Mouse (Mus musculus): ENCODE measurements around the gene Mpig6b.
"Not testable (repeated sequence)": the region's sequence is repeated elsewhere in the genome, so short reads cannot be mapped to it uniquely, and the experiment has no call there.

Gene Mpig6b

GRCm38 (mm10) chr17:35039121-35039873 lies 26.7 kb downstream of the Mpig6b start:
- peak in 1 of 2 experiments; percentile 45 for DNase-seq (ENCODE audit: low spot score in 2 of 2)

DNA sequence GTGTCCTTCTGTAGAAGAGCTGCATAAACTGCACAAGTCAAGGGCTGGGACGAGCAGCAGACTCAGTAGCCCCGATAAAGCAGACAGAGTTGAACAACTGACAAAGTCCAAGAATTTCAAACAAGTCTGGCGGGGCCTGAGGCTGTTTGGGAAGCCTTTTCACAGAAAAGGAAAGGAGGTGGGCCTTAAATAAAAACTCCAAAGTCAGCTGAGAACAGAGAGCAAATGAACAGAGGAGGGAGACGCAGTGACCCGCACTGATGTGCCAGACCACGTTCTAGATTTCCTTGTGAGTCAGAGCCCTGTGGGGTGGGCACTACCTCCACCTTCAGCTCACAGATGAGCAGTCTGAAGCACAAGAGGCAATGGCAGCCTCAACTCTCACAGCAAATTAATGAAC lies 31.1 kb downstream of the Mpig6b start:
- no peak for DNase-seq (ENCODE audit: low spot score in 2 of 2)

DNA sequence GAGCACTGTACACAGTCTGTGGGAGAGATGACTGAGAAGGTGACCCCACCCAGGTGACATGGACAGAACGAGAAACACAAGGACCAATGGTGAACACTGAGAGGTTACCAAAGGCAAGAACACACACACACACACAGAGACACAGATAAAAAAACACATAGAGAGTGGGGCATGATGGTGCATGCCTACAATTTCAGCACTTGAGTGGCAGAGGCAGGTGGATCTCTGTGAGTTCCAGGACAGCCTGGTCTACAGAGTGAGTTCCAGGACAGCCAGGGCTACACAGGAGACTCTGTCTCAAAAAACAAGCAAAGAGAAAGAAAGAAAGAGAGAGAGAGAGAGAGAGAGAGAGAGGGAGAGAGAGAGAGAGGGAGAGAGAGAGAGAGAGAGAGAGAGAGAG lies 32.3 kb downstream of the Mpig6b start:
- DNase-seq (ENCODE audit: low spot score in 2 of 2) = not testable (repeated sequence)

GRCm38 (mm10) chr17:35032323-35032870 lies 33.6 kb downstream of the Mpig6b start:
- no peak for DNase-seq (ENCODE audit: low spot score in 2 of 2)

DNA sequence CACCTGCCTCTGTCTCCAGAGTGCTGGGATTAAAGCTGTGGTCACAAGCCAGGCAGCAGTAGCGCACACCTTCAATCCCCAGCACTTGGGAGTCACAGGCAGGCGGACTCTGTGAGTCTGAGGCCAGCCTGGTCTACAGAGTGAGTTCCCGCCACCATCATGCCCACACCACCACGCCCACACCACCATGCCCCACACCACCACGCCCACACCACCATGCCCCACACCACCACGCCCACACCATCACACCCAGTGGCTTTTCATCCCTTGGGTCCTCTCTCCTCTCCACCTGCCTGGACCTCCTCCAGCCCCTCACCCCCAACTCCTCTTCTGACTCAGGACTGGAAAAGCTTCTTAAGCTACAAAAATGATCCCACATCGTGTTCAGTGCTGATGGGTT lies 34.1 kb downstream of the Mpig6b start:
- no peak for DNase-seq (ENCODE audit: low spot score in 2 of 2)

DNA sequence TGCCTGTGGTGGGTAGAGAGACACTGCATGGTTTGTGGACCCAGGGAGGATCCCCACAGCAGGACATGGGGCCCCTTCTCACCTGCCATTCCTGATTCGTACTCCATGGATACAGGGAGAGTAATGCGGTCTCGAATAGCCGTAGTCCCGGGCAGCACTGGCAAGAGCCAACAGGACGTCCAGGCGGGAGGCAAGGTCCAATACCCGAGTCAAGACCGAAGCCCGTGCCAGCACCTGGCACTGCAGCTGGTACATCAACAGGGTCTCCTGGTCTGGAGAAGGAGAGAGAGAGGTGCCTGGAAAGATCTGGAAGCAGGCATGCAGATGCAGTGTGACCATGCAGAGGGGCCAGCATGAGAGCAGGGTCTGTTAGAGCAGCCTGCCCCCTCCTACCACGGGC lies 34.7 kb downstream of the Mpig6b start:
- DNase-seq (ENCODE audit: low spot score in 2 of 2) = no peak

GRCm38 (mm10) chr17:35029691-35030532 lies 36.1 kb downstream of the Mpig6b start:
- DNase-seq (ENCODE audit: low spot score in 2 of 2) = no peak

DNA sequence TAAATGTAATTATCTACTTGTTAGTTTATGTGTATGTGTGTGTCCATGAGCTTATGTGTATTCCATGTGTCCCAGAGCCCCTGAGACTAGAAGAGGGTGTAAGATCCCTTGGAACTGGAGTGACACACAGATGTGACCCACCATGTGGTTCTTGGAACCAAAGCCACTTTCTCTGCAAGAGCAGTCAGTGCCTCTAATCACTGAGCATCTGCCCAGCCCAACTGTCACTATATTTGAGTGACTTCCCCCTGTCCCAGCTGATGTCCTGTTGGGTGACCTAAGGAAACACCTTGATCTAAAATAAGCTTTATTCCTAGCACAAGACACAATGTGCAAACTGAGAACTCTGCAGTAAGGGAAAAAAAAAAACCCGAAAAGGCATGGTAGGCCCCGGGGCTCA lies 37.7 kb downstream of the Mpig6b start:
- no peak for DNase-seq (ENCODE audit: low spot score in 2 of 2)

DNA sequence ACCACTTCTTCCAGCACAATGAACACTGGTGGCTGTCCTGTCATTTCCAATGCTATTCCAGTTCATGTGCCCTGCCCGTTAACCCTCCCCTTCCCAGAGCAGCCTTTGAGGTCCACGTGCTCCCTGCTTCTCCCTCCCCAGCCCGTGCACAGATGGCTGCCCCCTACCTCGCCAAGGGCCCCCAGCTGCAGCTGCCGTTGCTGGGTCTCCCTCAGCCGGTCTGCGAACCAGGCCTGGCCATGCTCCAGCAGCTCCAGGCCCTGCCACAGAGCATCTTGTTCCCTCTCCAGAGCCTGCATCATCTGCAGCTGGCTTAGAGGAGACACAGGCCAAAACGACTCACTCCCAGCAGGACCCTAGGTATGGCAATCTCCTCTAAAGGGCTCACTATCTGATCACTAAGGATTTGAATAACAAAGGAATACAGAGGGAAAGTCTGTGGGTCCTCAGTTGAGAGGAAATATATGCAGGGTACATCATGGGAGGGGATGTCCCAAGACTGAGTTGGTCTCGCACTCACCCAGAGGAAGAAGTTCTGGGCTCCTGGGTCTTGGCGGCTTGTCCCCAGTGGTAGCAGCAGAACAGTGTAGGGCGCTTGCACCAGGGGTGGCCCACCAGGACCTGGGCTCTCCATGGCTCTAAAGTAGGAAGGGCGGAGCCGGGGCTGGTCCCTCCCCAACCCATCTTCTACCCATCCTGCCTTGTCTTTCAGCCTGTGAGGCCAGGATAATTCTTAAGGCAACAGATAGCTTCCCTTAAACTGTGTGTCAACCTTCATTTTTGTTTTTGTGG lies 38.5 kb downstream of the Mpig6b start, which contains the start of gene Sapcd1:
Gene Sapcd1, minus strand, starts transcription at position 740 of the 792 bp plus-strand sequence.
- peak in 1 of 2 experiments; percentile 18 for DNase-seq (ENCODE audit: low spot score in 2 of 2)

GRCm38 (mm10) chr17:35026206-35026605 lies 39.8 kb downstream of the Mpig6b start:
- no peak for DNase-seq (ENCODE audit: low spot score in 2 of 2)

DNA sequence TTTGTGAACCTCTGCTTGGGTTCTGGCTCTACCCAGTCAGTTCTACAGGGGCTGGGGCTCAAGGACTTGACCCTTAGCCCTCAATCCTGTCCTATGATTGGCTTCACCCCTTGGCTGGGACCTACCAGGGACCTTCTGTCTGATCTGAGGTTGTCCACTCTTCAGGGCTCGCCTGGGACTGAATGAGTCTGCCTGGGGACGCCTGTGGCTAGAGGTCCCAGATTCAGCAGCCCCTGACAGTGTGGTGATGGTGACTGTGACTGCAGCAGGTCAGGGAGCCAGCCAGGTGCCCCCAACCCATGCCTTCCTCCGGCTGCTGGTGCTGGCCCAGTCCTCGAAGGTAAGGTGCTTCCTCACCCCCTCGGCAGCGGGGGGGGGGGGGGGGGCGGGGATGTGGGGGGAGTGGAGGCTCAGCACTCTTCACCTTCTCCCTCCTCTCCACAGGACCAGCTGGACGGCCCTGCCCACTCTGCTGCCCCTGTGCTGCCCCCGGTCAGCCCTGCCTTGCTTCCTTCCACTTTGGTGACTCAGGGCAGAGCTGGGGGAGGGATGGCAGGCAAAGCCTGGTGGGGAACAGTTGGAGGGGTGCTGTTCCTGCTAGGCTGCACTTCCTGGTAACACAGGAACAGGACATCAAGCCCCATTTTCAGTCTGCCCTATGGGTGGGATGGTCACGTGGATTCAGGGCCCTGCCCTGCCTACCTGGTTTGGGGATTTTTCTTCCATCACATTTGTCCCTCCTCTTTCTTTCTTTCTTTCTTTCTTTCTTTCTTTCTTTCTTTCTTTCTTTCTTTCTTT lies 41.1 kb downstream of the Mpig6b start:
- no peak for DNase-seq (ENCODE audit: low spot score in 2 of 2)

GRCm38 (mm10) chr17:35024261-35024660 lies 41.7 kb downstream of the Mpig6b start:
- DNase-seq (ENCODE audit: low spot score in 2 of 2) = no peak

DNA sequence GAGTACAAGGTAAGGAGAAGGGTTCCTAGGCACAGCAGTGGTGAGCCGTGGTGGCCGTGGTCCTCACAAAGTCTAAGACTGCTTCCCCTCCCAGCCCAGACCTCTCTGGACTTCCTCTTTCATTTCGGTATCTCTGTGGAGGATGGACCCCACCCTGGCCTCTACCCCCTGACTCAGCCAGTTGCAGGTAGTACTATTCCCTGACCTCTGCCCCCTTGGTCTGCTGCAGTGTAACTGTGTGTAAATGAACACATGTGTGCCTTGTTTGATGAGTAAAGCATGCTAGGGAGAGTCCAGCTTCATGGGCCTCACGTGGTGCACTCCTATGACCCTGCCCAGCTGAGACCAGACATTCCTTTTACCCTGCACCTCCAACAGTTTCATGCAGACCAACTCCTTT lies 42.2 kb downstream of the Mpig6b start:
- DNase-seq (ENCODE audit: low spot score in 2 of 2) = no peak

- DNase-seq (ENCODE audit: low spot score in 2 of 2) = no peak
Observed at GRCm38 (mm10) chr17:35023221-35023620, 42.8 kb downstream of the Mpig6b start.

- DNase-seq (ENCODE audit: low spot score in 2 of 2) = no peak
Observed at GRCm38 (mm10) chr17:35022541-35023060, 43.4 kb downstream of the Mpig6b start.

GRCm38 (mm10) chr17:35021842-35022477 lies 44.0 kb downstream of the Mpig6b start:
- DNase-seq (ENCODE audit: low spot score in 2 of 2) = no peak

GRCm38 (mm10) chr17:35021163-35021808 lies 44.7 kb downstream of the Mpig6b start:
- peak; percentile 60 to 67 for DNase-seq (ENCODE audit: low spot score in 2 of 2)

DNA sequence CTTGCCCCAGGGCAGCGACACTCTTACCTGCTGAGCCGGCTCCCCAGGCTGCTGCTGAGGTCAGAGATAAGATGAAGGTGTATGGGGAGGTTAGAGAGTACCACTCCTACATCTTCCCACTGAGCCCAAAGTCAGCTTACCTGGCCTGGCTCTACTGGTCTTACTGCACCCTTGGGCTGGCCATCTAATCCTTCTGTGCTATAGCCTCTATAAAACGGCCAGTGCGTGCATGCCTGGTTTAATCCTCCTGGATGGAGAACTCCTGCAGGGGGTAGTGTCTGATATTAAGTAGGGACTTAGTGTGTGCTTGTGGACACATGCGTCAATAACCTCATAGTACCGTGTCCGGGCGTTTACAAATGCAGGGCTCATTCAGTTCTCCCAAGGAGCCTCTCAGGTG lies 45.4 kb downstream of the Mpig6b start:
- no peak for DNase-seq (ENCODE audit: low spot score in 2 of 2)

- no peak for DNase-seq (ENCODE audit: low spot score in 2 of 2)
Observed at GRCm38 (mm10) chr17:35019894-35020293, 46.1 kb downstream of the Mpig6b start.

GRCm38 (mm10) chr17:35018171-35018570 lies 47.8 kb downstream of the Mpig6b start:
- DNase-seq (ENCODE audit: low spot score in 2 of 2) = no peak
